Mouse (Mus musculus) CH12.LX (cell line): ENCODE measurements around the gene Syne4. TPM values are rescaled to one million over a fixed set of nuclear protein-coding genes. Genes with fewer than 3 reads are reported as not detected.

Experiments
- DNase-seq: peaks from one replicate; pipeline ENCODE4 v3.0.0-alpha.2; 2013; ENCODE audit errors: extremely low read depth
- H3K27ac ChIP-seq: 2 replicates; pipeline ENCODE4 v1.5.1; 2012; ENCODE audit warnings: low read depth, mild to moderate bottlenecking, control low read depth, moderate library complexity; ENCODE audit not compliant: insufficient read depth
- H3K27me3 ChIP-seq: replicated peaks from 2 replicates; pipeline ENCODE3; 2012; ENCODE audit warnings: inconsistent platforms
- H3K36me3 ChIP-seq, 2 experiments: replicated peaks in 1 of 2; 2 replicates each; pipeline versions ENCODE3 to v1.6.1; 2012; ENCODE audit warnings: inconsistent platforms in 1 of 2, low read length in 1 of 2, mild to moderate bottlenecking in 1 of 2, mixed read lengths in 1 of 2, moderate library complexity in 1 of 2; ENCODE audit not compliant: control insufficient read depth in 1 of 2, insufficient read depth in 1 of 2
- H3K4me1 ChIP-seq, 2 experiments: 2 replicates each; pipeline ENCODE4 v1.6.1; 2012; ENCODE audit warnings: inconsistent platforms in 1 of 2, moderate library complexity in 1 of 2; ENCODE audit not compliant: insufficient read depth in 2 of 2, control insufficient read depth in 1 of 2
- H3K4me2 ChIP-seq: 2 replicates; pipeline ENCODE4 v1.6.1; 2012; ENCODE audit warnings: low read depth, mild to moderate bottlenecking, control low read depth; ENCODE audit not compliant: poor library complexity, insufficient read depth, severe bottlenecking
- H3K4me3 ChIP-seq, 3 experiments: fragments of 150-350 bp in 1 of 3; sonication (generic) in 1 of 3; replicated peaks in 1 of 3; 2 replicates each; pipeline versions ENCODE3 to v1.5.1; 2011 to 2012; ENCODE audit warnings: low read depth in 2 of 3, low read length in 2 of 3, mild to moderate bottlenecking in 2 of 3, moderate library complexity in 2 of 3, control low read depth in 1 of 3, improper control_type of control experiment in 1 of 3, inconsistent platforms in 1 of 3, mixed read lengths in 1 of 3; ENCODE audit not compliant: poor library complexity in 1 of 3
- H3K79me2 ChIP-seq: replicated peaks from 2 replicates; pipeline ENCODE4 v1.6.1; 2012; ENCODE audit warnings: mild to moderate bottlenecking, moderate library complexity; ENCODE audit not compliant: control insufficient read depth, poor library complexity, insufficient read depth, severe bottlenecking; ENCODE audit errors: extremely low read depth
- H3K9ac ChIP-seq: 2 replicates; pipeline ENCODE4 v1.6.1; 2012; ENCODE audit warnings: low read depth, mild to moderate bottlenecking, control low read depth, moderate library complexity; ENCODE audit not compliant: insufficient read depth
- H3K9me3 ChIP-seq: replicated peaks from 2 replicates; pipeline ENCODE3; 2012; ENCODE audit warnings: low read length, inconsistent platforms, mixed read lengths
- BHLHE40 ChIP-seq: IDR thresholded peaks from 2 replicates; pipeline ENCODE4 v1.6.1; 2011; ENCODE audit warnings: mild to moderate bottlenecking, low read depth, low read length, improper control_type of control experiment
- CHD1 ChIP-seq: IDR thresholded peaks from 2 replicates; pipeline ENCODE4 v1.6.1; 2012; ENCODE audit warnings: low read depth, low read length, improper control_type of control experiment, inconsistent platforms
- CTCF ChIP-seq, 2 experiments: IDR thresholded peaks in 1 of 2; conservative IDR thresholded peaks in 1 of 2; 2 replicates each; pipeline ENCODE4 v1.5.1; 2011 to 2012; ENCODE audit warnings: low read depth in 2 of 2, low read length in 2 of 2, improper control_type of control experiment in 1 of 2, inconsistent platforms in 1 of 2, mild to moderate bottlenecking in 1 of 2, moderate library complexity in 1 of 2
- E2F4 ChIP-seq: IDR thresholded peaks from 2 replicates; pipeline ENCODE4 v1.6.1; 2011; ENCODE audit warnings: low read depth, low read length, improper control_type of control experiment; ENCODE audit not compliant: insufficient replicate concordance
- ELF1 ChIP-seq: IDR thresholded peaks from 2 replicates; pipeline ENCODE4 v1.6.1; 2014; ENCODE audit warnings: low read depth, mild to moderate bottlenecking, inconsistent platforms, low read length, improper control_type of control experiment
- EP300 ChIP-seq: IDR thresholded peaks from 2 replicates; pipeline ENCODE4 v1.6.1; 2011; ENCODE audit warnings: low read length, improper control_type of control experiment
- GABPA ChIP-seq: IDR thresholded peaks from 2 replicates; pipeline ENCODE4 v1.6.1; 2012; ENCODE audit warnings: low read depth, low read length, improper control_type of control experiment, inconsistent platforms; ENCODE audit not compliant: insufficient replicate concordance
- IRF4 ChIP-seq: IDR thresholded peaks from 2 replicates; pipeline ENCODE4 v1.6.1; 2014; ENCODE audit warnings: low read depth, mild to moderate bottlenecking, inconsistent platforms, low read length, improper control_type of control experiment
- JUND ChIP-seq: conservative IDR thresholded peaks from 2 replicates; pipeline ENCODE4 v1.6.1; 2011; ENCODE audit warnings: low read depth, low read length, improper control_type of control experiment
- KAT2A ChIP-seq: IDR thresholded peaks from 2 replicates; pipeline ENCODE4 v1.6.1; 2012; ENCODE audit warnings: low read length, improper control_type of control experiment, inconsistent platforms; ENCODE audit not compliant: insufficient replicate concordance
- MAFK ChIP-seq: IDR thresholded peaks from 2 replicates; pipeline ENCODE4 v1.6.1; 2011; ENCODE audit warnings: low read length, improper control_type of control experiment; ENCODE audit not compliant: insufficient replicate concordance
- MAZ ChIP-seq: IDR thresholded peaks from 2 replicates; pipeline ENCODE4 v1.6.1; 2012; ENCODE audit warnings: low read depth, mild to moderate bottlenecking, inconsistent platforms, low read length, improper control_type of control experiment, moderate library complexity
- MEF2A ChIP-seq: IDR thresholded peaks from 2 replicates; pipeline ENCODE4 v1.6.1; 2014; ENCODE audit warnings: low read depth, mild to moderate bottlenecking, inconsistent platforms, low read length, improper control_type of control experiment, borderline replicate concordance
- NRF1 ChIP-seq: IDR thresholded peaks from 2 replicates; pipeline ENCODE4 v1.6.1; 2014; ENCODE audit warnings: low read depth, mild to moderate bottlenecking, inconsistent platforms, low read length, improper control_type of control experiment, moderate library complexity
- POLR2AphosphoS2 ChIP-seq: IDR thresholded peaks from 2 replicates; pipeline ENCODE4 v1.6.1; 2011; ENCODE audit warnings: low read depth, low read length, improper control_type of control experiment
- SIN3A ChIP-seq: IDR thresholded peaks from 2 replicates; pipeline ENCODE4 v1.6.1; 2012; ENCODE audit warnings: low read length, improper control_type of control experiment, inconsistent platforms
- TBP ChIP-seq: conservative IDR thresholded peaks from 2 replicates; pipeline ENCODE4 v1.6.1; 2011; ENCODE audit warnings: low read depth, low read length, improper control_type of control experiment
- TCF12 ChIP-seq: IDR thresholded peaks from 2 replicates; pipeline ENCODE4 v1.6.1; 2014; ENCODE audit warnings: low read depth, mild to moderate bottlenecking, inconsistent platforms, low read length, improper control_type of control experiment
- UBTF ChIP-seq: IDR thresholded peaks from 2 replicates; pipeline ENCODE4 v1.6.1; 2012; ENCODE audit warnings: low read depth, mild to moderate bottlenecking, inconsistent platforms, low read length, improper control_type of control experiment, moderate library complexity
- USF1 ChIP-seq: IDR thresholded peaks from 2 replicates; pipeline ENCODE4 v1.6.1; 2014; ENCODE audit warnings: low read depth, mild to moderate bottlenecking, inconsistent platforms, low read length, improper control_type of control experiment
- USF2 ChIP-seq: conservative IDR thresholded peaks from 2 replicates; pipeline ENCODE4 v1.6.1; 2011; ENCODE audit warnings: low read depth, low read length, improper control_type of control experiment
- ZC3H11A ChIP-seq: IDR thresholded peaks from 2 replicates; pipeline ENCODE4 v1.6.1; 2012; ENCODE audit warnings: low read depth, mild to moderate bottlenecking, inconsistent platforms, low read length, improper control_type of control experiment
- ZKSCAN1 ChIP-seq: IDR thresholded peaks from 2 replicates; pipeline ENCODE4 v1.6.1; 2012; ENCODE audit warnings: low read depth, inconsistent platforms, low read length, improper control_type of control experiment, borderline replicate concordance
- ZNF384 ChIP-seq: IDR thresholded peaks from 2 replicates; pipeline ENCODE4 v1.6.1; 2012; ENCODE audit warnings: low read depth, low read length, improper control_type of control experiment, inconsistent platforms
- dilution Hi-C: fragments of 300-500 bp; cut with MboI; formaldehyde crosslinking; loops from 2 replicates; pipeline ENCODE4 v1.14.3; 2020; ENCODE audit warnings: low sequenced_read_pairs; ENCODE audit not compliant: extremely low pct_unique_long_range_greater_than_20kb, extremely low pct_ligation_motif_present
- in situ Hi-C: fragments of 300-500 bp; cut with MboI; formaldehyde crosslinking; loops from 3 replicates; pipeline ENCODE4 v1.14.3; 2019; ENCODE audit warnings: low sequenced_read_pairs, low pct_ligation_motif_present, low pct_unique_long_range_greater_than_20kb, mixed read lengths
- polyA plus RNA-seq: library from polyadenylated mRNA; unstranded; fragments of >175 nt; gene quantifications from 2 replicates; pipeline ENCODE4 v1.2.1, GENCODE M21; 2012; ENCODE audit warnings: low read depth; ENCODE audit not compliant: insufficient read length
- total RNA-seq, 2 experiments: library from RNA; depleted of rRNA; stranded (reverse); fragments of 300-350 nt in 1 of 2; fragments of >200 nt in 1 of 2; gene quantifications; 2 replicates each; pipeline ENCODE4 v1.2.3; 2012 to 2014

Syne4 gene
- total RNA-seq (2012; rRNA removed) (1.7 and 1.9 TPM in 2 replicates), total RNA-seq (2014; rRNA removed) (0.70 and 0.81 TPM in 2 replicates), polyA plus RNA-seq (3.1 and 4.1 TPM in 2 replicates)

GRCm38 (mm10) chr7:30314721-30315155 lies at the start of gene Syne4:
Syne4 (plus strand) TSS chr7:30314807.
- Histone ChIP-seq H3K4me2 (no peak within 1 kb of the TSS), H3K4me1 (peaks cover 3 to 6% of the 10 kb centered on the region in 2 experiments), H3K4me3 (no peak within 1 kb of the TSS), H3K9me3 (no peaks in the 10 kb centered on the region), H3K79me2 (no peaks in the 10 kb centered on the region; the same call in 1 of the 2 replicates), H3K27me3 (no peaks in the 10 kb centered on the region)
- in situ Hi-C loops (no loop called here), dilution Hi-C loops (no loop called here)
- no peak for DNase-seq
- TF ChIP-seq IRF4 (no peak), KAT2A (no peak), MAFK (no peak), TBP (no peak), MEF2A (no peak), ZKSCAN1 (no peak), UBTF (no peak), BHLHE40 (no peak), GABPA (no peak), JUND (no peak), CHD1 (no peak), POLR2AphosphoS2 (no peak), TCF12 (no peak), EP300 (no peak), SIN3A (no peak)
- TF ChIP-seq, all 38 proteins: peak for 0
- peaks cover 20 to 90% of the 10 kb centered on the region in 2 experiments for H3K36me3 ChIP-seq
- no peak within 1 kb of the TSS for H3K27ac ChIP-seq
- no peak within 1 kb of the TSS for H3K9ac ChIP-seq

GRCm38 (mm10) chr7:30265041-30265440 lies 49.6 kb upstream of the Syne4 start:
- Histone ChIP-seq H3K4me3 (no peak overlapping the region), H3K79me2 (no peaks in the 10 kb centered on the region), H3K4me2 (no peak overlapping the region), H3K36me3 (peaks cover 58 to 86% of the 10 kb centered on the region in 2 experiments), H3K27ac (no peak overlapping the region), H3K9ac (no peak overlapping the region), H3K4me1 (peaks cover 0 to 5% of the 10 kb centered on the region in 2 experiments; a peak in 2 of 4 replicates), H3K9me3 (no peaks in the 10 kb centered on the region), H3K27me3 (no peaks in the 10 kb centered on the region)
- TF ChIP-seq TCF12 (no peak), ZC3H11A (no peak), CTCF (conservative IDR thresholded peaks at IDR 0.05 in 1 of 2, IDR thresholded peaks at IDR 0.05 in 1 of 2; ENCODE audit: low read depth in 2 of 2, low read length in 2 of 2) (no peak), JUND (no peak), E2F4 (no peak), TBP (no peak), USF2 (no peak), POLR2AphosphoS2 (no peak), EP300 (no peak), ZNF384 (no peak), MAZ (no peak), BHLHE40 (no peak), SIN3A (no peak), ELF1 (no peak), USF1 (no peak), NRF1 (no peak), MEF2A (no peak)
- in situ Hi-C loops (no loop called here), dilution Hi-C loops (no loop called here)
- DNase-seq = no peak
